Comparison of ENCODE assay signal across 18 mouse cellular contexts in the genomic region with DNA sequence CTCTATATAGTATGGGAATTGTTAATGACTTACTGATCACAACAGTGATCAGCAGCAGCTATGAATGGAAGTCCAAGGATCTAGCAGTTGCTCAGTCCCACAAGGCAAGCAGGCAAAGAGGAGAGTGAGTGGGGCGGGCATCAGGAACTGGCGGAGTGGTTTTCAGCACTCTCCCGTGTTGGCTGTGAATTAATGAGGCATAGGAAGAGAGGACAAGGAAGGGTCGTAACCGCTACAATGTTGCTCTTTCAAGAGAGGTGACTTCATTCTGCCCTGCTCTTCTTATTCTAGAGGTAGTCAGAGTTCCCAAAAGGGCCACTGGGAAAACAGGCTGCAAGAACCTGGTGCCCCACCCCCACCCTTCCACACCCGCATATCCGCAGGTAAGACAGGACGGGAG.
"Had no signal": no experiment of that assay in that cellular context is flagged by ENCODE, and none has a peak within 500 bp of the region (broad histone marks: within the 10 kb centered on the region; RNA-seq: fewer than 3 reads in every experiment).

No protein-coding gene starts in this region.

- H3K27me3 ChIP-seq: lung, embryonic 15.5 days; megakaryocyte, embryonic 14.5 days; midbrain, embryonic 13.5 days; midbrain, embryonic 15.5 days; neural tube, embryonic 12.5 days; stomach, embryonic 15.5 days had no signal

- H3K4me3 ChIP-seq: lung, embryonic 15.5 days; megakaryocyte, embryonic 14.5 days; midbrain, embryonic 13.5 days; midbrain, embryonic 15.5 days; neural tube, embryonic 12.5 days; stomach, embryonic 15.5 days had no signal

- H3K36me3 ChIP-seq: lung, embryonic 15.5 days; midbrain, embryonic 13.5 days; midbrain, embryonic 15.5 days; neural tube, embryonic 12.5 days; stomach, embryonic 15.5 days had no signal

- H3K27ac ChIP-seq: lung, embryonic 15.5 days; macrophage; midbrain, embryonic 13.5 days; midbrain, embryonic 15.5 days; neural tube, embryonic 12.5 days; stomach, embryonic 15.5 days; stomach, postnatal 0 days had no signal

- H3K9me3 ChIP-seq: lung, embryonic 15.5 days; megakaryocyte, embryonic 14.5 days; midbrain, embryonic 13.5 days; midbrain, embryonic 15.5 days; neural tube, embryonic 12.5 days; stomach, embryonic 15.5 days had no signal

- H3K4me2 ChIP-seq: lung, embryonic 15.5 days; midbrain, embryonic 11.5 days; midbrain, embryonic 13.5 days; midbrain, embryonic 15.5 days; neural tube, embryonic 12.5 days; stomach, embryonic 15.5 days had no signal

- DNase-seq: liver, postnatal 0 days; lung, adult 2 months; lung, postnatal 14 days; lung, postnatal 36 days; right cerebral cortex, postnatal 14 days; thymus, adult 2 months; thymus, postnatal 25 days; thymus, postnatal 4 days had no signal

- H3K4me1 ChIP-seq: megakaryocyte, embryonic 14.5 days had no signal

- ATAC-seq: liver, postnatal 0 days; lung, postnatal 0 days; midbrain, embryonic 13.5 days; midbrain, embryonic 15.5 days had no signal

- H3K9ac ChIP-seq: liver, postnatal 0 days; lung, embryonic 15.5 days; midbrain, embryonic 13.5 days; midbrain, embryonic 15.5 days; neural tube, embryonic 12.5 days; stomach, embryonic 15.5 days had no signal
